Mouse (Mus musculus): Measurements from ENCODE around the gene Ppp2r5a.

Ppp2r5a gene

GRCm38 (mm10) chr1:191419991-191420751 lies 17.1 kb upstream of the Ppp2r5a start:
- in situ Hi-C loops (cut with MboI, MseI): no loop called here

DNA sequence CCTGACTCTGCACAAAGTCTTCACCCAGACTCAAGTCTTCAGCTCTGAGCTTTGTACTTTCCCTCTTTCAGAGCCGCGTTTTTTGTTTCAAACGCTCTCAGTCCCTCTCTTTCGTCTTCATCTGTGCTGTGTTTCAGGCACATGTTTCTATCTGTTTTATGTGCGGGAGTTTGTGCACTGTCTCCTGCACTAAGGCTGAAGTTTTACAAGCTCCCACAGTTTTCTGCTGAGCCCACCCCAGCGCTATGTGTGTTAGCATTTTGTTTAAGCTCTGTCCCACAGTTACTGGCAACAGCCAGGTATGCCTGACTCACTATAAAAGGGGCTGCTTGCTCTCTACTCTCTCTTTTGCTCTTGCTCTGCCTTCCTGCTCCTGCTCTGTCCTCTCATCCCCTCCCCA lies 16.3 kb upstream of the Ppp2r5a start:
- in situ Hi-C loops (cut with MboI, MseI): no loop called here

- in situ Hi-C loops (cut with MboI, MseI): no loop called here
Observed at GRCm38 (mm10) chr1:191418936-191419335, 15.9 kb upstream of the Ppp2r5a start.

DNA sequence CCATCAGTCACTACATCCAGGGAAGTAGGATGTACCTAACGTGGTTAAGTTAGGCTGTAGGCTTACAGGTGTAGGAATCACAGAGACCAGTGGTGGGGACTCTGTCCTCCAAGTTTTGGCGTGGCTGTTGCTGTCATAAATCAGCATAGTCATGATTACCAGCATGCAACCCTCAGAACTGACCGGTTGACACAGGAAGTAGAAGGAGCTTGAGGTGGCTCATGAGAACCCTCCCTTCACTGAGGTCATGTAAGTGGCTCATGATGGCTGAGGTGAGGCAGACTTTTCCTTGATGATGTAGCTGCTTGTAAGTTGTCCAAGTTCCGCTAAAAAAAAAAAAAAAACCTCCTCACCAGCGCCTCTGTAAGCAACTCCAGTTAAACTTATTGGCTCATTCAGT lies 14.0 kb upstream of the Ppp2r5a start:
- in situ Hi-C loops (cut with MboI, MseI): no loop called here

- in situ Hi-C loops (cut with MboI, MseI): no loop called here
Observed at GRCm38 (mm10) chr1:191416611-191417010, 13.5 kb upstream of the Ppp2r5a start.

DNA sequence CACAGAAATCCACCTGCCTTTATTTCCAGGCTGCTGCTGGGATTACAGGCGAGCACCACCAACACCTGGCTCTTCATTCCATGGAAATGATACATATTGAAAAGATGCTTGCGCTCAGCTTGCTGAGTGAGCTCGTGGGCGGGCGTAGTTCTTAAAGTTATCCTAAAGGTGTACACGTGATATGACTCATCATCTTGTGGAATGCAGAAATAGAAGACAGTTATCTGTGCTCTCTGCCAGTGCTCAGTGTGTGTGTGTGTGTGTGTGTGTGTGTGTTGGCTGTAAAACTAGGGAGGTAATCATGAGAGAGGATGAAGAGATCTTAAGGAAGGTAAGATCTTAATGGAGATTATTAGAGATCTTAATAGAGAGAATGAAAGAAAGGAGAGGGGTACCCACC lies 11.4 kb upstream of the Ppp2r5a start:
- in situ Hi-C loops (cut with MboI, MseI): no loop called here

GRCm38 (mm10) chr1:191413691-191414415 lies 10.8 kb upstream of the Ppp2r5a start:
- in situ Hi-C loops (cut with MboI, MseI): no loop called here

GRCm38 (mm10) chr1:191410294-191411036 lies 7.4 kb upstream of the Ppp2r5a start:
- in situ Hi-C loops (cut with MboI, MseI): no loop called here

GRCm38 (mm10) chr1:191407246-191407645 lies 4.2 kb upstream of the Ppp2r5a start:
- in situ Hi-C loops (cut with MboI, MseI): no loop called here

GRCm38 (mm10) chr1:191406516-191406915 lies 3.4 kb upstream of the Ppp2r5a start:
- in situ Hi-C loops (cut with MboI, MseI): no loop called here

GRCm38 (mm10) chr1:191404721-191405329 lies 1.8 kb upstream of the Ppp2r5a start:
- in situ Hi-C loops (cut with MboI, MseI): no loop called here

GRCm38 (mm10) chr1:191404301-191404700 lies 1.2 kb upstream of the Ppp2r5a start:
- in situ Hi-C loops (cut with MboI, MseI): no loop called here

DNA sequence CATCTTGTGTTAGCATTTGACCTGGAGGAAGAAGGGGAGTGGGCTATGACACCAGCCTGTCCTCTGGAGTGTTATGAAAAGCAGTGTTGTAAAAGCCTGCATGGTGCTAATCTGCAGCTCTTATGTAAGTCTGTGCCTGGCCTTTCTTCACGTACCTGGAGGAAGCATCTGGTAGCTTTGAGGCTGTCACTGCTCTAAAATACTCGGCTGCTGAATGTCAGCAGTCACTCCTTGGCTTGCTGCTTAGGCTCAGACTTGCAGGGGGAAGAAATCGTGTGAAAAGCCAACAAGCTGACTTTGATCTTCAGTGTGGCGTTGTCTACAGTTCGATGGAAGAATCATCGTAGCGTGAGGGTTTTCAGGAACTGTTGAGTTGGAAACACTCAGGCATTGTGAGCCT lies 566 bp downstream of the Ppp2r5a start:
- in situ Hi-C loops (cut with MboI, MseI): no loop called here

DNA sequence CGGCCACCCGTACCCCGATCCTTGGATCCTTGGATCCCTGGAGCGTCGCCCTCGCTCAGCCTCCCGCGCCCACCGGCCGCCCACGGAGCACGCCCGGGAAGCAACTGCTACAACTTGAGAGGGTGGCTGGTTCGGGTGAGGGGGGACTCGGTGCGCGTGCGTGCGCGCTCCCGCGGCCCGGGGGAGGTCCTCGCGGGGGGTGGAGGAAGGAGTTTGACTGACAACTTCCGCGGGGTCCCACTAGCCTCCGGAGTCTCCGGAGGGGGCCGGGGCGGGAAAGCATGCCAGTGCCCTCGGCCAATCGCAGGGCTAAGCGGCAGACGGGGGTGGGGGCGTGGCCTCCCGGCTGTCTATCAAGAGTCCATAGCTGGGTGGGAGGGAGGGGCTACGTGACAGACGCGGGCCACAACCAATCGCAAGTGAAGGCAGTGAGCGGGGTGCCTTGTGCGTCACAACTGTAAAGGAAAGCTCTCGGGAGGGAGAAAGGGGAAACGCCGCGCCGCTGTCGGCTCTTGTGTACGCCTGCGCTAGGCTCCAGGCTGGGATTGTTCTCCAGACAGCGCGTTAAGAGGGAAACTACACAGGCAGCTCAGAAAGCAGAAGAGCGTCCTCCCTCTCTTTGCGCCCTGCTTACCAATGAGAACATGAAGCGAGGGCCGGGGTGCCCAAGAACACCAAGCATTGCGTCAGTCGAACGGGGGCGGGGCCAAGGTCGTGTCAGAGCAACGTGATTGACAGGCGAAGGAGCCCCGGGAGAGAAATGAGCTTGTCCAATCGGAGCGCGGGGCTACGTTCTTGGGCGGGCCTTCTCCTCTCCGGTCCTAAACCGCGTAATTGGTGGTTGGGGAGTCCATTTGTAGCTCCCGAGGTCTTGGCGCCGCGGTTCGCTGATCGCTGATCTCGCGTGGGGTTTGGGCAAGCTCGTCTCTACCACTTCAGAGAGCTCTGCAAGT lies 5.9 kb downstream of the Ppp2r5a start:
- in situ Hi-C loops (cut with MboI, MseI): loop anchor here (10.0 kb wide), 1 partner anchor 418 kb away; no protein-coding TSS in a partner anchor

DNA sequence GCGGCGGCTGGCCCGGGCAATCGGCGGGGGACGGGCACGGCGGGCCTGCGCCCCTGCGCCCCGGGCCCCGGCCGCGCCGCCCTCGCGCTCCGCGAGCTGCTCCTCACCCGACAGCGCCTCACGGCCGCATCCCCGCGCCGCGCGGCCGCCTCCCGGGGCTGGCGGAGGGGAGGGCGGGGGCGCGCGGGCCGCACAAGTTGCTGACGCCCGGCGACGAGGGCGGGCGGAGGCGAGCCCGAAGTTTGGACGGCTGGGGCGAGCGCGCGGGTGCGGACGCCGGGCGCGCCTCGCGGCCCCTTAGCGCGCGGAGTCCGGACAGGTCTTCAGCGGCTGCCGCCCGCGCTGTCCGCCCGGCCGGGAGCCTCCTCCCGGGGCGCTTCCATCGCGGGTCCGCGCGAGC lies 6.6 kb downstream of the Ppp2r5a start:
- in situ Hi-C loops (cut with MboI, MseI): loop anchor here (10.0 kb wide), 1 partner anchor 418 kb away; no protein-coding TSS in a partner anchor

DNA sequence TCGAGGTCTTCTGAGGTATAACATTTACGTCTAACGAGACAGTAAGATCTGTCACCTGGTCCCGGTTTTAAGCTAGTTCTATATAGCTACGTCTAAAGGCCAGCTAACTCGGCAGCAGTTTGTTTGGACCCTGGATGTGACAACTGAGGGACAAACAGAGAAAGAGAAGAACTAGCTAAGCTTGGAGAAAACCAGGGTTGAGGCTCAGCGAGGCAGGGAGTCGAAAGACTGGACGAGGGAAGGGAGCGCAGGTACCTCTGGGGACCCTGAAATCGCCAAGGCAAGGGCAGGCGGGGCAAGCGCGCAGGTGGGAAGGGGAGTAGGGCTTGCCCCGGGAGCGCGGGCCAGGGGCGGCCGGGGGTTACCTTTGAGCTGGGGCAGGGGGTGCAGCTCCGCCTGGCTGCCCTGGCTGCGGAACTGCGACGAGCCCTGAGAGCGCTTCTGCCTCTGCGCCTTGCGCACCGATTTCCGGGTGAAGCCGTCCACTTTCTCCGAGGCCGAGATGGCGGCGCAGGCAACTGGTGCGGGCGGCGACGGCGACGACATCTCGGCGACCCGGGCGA lies 7.1 kb downstream of the Ppp2r5a start:
- in situ Hi-C loops (cut with MboI, MseI): loop anchor here (10.0 kb wide), 1 partner anchor 419 kb away; no protein-coding TSS in a partner anchor

GRCm38 (mm10) chr1:191395200-191395599 lies 7.9 kb downstream of the Ppp2r5a start:
- in situ Hi-C loops (cut with MboI, MseI): loop anchor here (10.0 kb wide), 1 partner anchor 420 kb away; no protein-coding TSS in a partner anchor

GRCm38 (mm10) chr1:191394126-191394525 lies 8.9 kb downstream of the Ppp2r5a start:
- in situ Hi-C loops (cut with MboI, MseI): loop anchor here (10.0 kb wide), 1 partner anchor 421 kb away; no protein-coding TSS in a partner anchor

DNA sequence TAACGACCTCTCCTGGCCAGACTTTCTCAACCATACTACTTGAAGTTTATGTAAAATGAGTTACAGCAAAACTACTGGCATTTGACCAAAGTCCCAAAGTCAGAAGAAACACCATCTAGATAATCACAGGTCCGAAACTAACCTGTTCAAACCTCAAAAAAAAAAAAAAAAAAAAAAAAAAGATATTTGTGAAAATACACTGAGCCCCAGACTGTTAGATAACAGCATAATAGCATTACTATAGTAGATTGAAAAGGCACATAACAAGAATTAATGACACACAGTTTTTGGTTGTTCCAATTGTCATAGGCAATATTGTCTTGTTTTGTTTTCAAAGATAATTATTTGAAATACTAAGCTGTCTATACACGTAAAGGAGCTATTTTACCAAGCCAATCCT lies 9.5 kb downstream of the Ppp2r5a start:
- in situ Hi-C loops (cut with MboI, MseI): loop anchor here (10.0 kb wide), 1 partner anchor 421 kb away; no protein-coding TSS in a partner anchor

DNA sequence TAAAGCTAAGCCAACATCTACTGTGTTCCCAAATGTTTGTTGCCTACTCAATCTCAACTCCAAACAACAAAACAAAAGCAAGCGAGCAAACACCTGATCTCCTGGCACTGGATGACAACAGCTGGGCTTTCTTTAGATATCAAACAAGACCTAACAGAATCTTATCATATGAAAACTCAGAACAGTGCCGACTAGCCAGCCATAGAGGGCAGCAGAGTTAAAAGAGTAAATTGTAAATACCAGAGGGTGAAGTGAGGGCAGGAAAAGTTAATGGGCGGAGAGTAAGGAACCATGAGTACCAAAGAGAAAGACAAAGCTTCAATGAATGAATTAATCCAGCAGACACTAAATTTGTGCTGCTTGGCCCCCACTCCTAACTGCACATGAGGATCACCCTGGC lies 11.8 kb downstream of the Ppp2r5a start:
- in situ Hi-C loops (cut with MboI, MseI): loop anchor here (10.0 kb wide), 1 partner anchor 423 kb away; no protein-coding TSS in a partner anchor
